Mouse (Mus musculus) telencephalon, adult 2 months (tissue): ENCODE measurements around the gene Lrmp.
A peak's percentile ranks its signal among the peaks of the same experiment; 100 is the strongest.
"Not testable (repeated sequence)": the region's sequence is repeated elsewhere in the genome, so short reads cannot be mapped to it uniquely, and the experiment has no call there.

Experiments
- DNase-seq: peaks from one replicate; pipeline ENCODE4 v3.0.0-alpha.2; 2011; ENCODE audit warnings: low read depth, low spot score

Gene Lrmp

DNA sequence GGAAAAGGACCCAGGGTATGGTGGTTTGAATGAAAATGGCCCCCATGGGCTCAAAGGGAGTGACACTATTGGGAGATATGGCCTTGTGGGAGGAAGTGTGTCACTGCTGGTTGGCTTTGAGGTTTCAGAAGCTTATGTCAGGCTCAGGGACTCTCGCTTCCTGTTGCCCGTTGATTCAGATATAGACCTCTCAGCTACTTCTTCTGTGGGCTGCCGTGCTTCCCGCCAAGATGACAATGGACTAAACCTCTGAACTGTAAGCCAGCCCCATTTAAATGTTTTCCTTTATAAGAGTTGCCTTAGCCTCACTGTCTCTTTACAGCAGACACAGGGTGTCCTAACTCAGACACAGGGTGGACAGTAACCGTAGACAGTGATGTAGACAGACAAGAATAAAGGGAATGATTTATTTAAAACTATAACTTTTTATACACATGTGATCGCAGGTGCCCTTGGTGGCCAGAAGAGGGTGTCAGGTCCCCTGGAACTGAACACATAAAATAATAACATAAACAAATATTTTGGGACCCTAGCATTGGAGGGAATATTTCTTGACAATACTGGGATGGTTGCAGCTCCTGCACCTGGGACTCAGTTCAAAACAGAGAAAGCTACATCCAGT is at the start of gene Lrmp:
Lrmp (plus strand) TSS at position 178 of the 622 bp plus-strand sequence.
- no peak for DNase-seq

- DNase-seq = no peak
These were observed 49.0 kb upstream of the Lrmp start for GRCm38 (mm10) chr6:145066416-145066815.

GRCm38 (mm10) chr6:145067679-145068078 is 47.8 kb upstream of the Lrmp start:
- no peak for DNase-seq

GRCm38 (mm10) chr6:145069397-145069796 is 46.1 kb upstream of the Lrmp start:
- DNase-seq = no peak

DNA sequence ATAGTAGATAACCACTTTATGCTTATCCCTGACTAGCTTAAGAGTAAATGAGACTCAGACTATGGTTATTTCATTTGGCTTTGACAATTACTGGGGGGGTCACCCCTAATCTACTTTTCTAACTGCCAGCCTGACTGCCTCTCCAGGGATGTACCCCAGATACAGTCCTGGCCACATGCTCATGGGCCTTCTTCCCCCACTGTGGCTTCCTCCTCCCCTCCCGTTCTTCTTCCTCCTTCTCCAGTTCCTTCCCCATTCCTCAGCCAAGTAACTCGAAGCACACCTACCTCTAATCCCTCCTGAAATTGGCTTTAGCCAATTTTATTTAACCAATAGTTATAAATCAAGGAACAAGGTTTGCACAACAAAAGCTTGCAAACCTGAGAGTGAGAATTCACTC is 45.5 kb upstream of the Lrmp start:
- no peak for DNase-seq

- no peak for DNase-seq
These were observed 41.0 kb upstream of the Lrmp start for GRCm38 (mm10) chr6:145074461-145074860.

DNA sequence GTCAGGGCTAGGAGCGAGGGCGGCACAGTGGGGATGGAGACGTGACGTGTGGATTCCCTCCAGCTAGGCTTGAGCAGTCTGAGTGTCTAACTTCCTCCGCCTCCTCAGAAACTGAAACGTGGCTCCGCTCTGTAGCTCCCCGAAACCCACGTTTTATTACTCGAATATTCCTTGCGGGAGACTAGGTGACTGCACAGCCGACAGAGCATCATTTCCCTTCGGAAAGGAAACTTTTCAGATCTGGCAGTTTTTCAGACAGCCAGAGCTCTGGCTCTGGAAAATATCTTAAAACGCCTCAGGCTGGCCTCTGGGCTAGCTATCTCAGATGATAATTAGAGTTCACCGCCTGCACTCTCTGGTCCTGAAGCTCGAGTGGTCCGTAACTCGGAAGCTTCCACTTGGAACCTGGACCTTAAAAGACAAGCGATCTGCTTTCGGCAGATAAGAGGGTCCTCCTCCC is 40.3 kb upstream of the Lrmp start:
- DNase-seq = peak; percentile 50

DNA sequence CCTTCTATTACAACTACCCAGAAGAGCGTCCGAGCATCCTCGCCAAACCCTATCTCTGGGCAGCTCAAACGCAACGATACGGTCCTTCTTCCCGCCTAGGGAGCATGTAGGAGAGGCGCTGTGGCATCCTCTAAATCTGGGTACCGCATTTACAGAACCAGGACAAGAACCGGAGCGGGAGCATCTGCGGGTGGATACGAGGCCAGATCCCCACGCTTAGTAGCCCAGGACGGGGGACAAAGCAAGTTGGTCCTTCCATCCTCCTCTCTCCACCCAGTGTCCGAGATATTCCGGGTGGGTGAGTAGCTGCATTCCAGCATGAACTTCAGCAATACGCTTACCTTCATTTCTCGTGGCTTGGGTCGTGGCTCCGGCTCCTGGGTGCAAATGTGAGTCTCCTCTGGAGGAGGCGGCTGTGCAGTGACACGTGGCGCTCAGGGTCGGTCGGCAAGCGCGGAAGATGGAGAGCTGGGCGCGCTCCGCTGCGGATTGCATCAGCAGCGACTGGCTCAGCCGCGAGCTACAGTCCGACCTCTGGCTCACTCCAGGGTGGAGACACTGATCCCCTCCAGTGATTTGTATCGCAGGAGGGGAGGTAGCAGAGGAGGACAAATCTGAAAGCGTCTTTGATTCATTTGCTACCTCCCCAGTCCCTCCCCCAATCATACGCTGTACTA is 39.8 kb upstream of the Lrmp start, which contains the start of gene Bcat1:
Bcat1 (minus strand) TSS at position 637 of the 677 bp plus-strand sequence.
- no peak for DNase-seq

DNA sequence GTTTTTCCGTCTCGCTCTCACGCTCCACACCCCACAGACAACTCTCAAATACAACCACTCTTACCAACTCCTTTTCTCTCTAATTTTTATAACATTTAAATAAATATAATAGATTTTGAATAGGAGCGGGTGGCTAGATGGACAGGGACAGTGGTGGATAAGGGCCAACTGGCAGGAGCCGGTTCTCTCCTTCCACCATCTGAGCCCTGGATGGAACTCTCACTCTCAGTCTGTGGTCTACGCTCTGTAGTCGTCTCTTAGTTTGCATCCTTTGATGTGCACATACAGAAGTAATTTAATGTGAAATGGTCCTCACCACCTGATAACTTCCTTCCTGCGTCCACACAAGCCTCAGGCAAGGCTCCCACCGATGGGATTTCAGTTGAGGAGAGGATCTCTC is 39.2 kb upstream of the Lrmp start:
- no peak for DNase-seq

GRCm38 (mm10) chr6:145079087-145079759 is 36.2 kb upstream of the Lrmp start:
- DNase-seq = no peak

DNA sequence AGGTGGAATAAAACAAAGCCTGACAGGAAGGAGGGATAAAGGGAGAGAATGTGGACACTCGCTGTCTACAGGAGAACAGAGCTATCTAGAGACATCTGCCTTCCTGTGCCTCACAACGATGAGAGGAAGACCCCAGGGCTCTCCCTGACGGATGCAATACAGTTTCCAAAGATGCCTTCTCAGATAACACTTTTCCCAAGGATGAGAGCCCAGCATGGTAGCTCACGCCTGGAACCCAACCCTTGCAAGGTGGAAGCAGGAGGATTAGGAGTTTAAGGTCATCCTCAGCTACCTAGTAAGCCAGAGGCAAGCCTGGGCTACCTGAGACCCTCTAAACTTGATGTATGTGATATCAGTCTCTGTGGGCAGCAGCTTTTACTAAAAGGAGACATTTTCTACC is 33.7 kb upstream of the Lrmp start:
- no peak for DNase-seq

DNA sequence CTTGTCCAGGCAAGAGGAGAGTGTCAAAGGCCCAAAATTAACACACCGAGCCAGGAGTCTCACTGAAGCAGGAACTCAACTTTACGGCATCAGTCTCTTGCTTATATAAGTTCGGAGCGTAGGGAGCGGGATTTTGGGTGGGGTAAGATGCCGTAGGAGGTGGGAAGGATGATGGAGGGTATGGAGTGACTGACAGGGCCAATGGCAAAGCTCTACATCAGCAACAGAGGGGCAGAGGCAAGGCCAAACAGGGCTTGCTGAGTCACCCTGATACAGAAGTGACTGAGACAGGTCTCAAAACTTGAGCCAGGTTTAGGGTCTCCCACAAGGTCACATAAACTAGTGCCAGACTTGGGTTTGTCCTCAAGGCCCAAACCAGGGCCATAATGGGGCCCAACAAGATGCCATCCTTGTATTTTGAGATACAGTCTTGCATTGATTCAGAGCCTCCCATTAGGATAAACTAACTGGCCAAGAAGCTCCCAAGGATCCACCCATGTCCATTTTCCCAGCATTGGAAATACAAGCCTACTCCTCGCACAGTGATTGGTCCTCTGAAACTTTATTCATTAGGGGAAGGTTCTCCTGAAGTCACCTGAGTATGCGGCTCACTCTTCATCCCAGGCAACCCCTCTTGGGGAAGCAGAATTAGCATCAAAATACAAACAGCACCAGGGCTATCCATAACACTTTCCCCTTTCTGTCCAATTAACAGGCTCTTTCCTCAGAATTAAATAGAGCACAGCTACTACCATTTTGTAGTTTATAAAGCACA is 30.9 kb upstream of the Lrmp start:
- DNase-seq = no peak

DNA sequence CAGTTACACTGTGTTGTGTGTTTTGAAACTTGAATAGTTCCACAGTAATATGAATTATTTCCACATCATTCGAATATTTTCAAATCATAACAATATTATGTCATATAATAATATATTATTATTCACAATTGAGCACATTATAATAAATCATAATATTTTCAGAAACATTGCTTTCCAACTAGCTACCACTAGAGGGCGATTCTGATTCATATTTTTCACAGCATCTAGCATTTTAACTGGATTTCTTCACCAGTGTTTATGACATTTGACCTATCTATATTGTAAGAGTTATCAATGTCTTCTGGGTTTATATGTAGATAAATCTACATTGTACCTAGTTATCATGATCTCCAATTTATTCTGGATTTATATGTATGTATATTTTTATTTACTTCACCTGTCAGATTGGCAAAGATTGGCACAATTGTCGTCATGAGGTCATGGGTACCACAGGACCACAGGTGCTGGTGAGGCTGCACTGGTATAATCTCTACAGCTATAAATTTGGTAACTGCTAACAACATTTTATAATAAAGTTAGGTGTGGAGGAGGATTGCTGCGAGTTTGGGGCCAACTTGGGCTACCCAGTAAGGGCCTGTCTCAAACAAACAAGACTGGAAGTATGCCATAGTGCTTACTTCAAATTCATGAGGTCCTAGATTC is 26.9 kb upstream of the Lrmp start:
- no peak for DNase-seq

DNA sequence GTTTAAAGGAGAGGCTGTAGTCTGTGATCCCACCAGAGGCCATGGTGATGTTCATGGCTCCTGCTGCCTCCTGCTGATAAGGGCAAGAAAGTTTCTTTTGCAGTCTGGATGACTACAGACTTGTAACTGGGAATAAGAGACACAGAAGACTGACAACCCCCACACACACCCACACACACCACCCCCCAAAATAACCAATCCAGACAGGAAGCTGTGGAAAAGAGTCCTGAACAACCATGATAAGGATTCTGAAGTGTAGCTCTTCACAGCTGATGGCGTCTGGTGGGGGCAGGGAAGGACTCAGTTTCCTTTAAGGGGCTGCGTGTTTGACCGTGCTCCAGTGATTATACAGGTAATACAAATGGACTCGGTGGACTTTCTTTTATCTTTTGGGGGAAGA is 26.1 kb upstream of the Lrmp start:
- no peak for DNase-seq

- no peak for DNase-seq
These were observed 25.1 kb upstream of the Lrmp start for GRCm38 (mm10) chr6:145090201-145090863.

GRCm38 (mm10) chr6:145090928-145091327 is 24.5 kb upstream of the Lrmp start:
- DNase-seq = no peak

- no peak for DNase-seq
These were observed 23.5 kb upstream of the Lrmp start for GRCm38 (mm10) chr6:145091998-145092397.

DNA sequence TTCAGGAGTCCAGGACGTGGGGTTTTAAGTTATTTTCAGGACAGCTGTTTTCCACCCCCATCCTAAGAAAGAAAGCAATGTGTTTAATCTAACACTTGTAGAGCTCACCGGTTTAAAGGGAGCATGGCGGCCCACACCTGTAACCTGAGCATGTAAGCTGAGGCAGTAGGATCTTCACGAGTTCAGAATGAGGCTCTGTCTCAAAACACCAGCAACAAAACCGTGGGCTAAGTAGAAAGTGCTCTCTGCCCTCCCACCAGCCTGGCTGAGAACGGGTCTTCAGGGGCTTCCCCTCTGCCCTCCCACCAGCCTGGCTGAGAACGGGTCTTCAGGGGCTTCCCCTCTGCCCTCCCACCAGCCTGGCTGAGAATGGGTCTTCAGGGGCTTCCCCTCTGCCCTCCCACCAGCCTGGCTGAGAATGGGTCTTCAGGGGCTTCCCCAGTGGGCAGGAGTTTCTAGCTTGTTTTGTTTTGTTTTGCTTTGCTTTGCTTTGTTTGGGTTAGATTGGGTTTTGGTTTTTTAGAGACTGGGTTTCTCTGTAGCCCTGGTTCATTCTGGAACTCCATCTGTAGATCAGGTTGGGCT is 22.3 kb upstream of the Lrmp start:
- not testable (repeated sequence) for DNase-seq

DNA sequence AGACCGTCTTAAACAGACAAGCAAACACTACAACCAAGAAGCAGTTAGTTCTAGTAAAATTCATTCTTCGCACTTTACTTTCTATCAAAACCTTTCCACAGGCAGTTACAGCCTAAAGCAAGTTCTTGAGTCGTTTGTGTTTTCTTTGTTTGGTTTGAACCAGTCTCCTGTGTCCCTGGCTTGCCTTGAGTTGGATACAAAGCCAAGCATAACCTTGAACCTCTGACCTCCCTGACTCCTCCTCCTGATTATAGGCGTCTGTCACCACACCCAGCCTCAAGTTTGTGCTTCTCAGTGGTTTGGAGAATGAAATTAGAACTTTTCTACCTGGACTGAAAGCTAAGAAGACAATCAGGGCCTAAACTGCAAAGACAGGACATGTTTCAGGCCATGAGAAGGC is 21.0 kb upstream of the Lrmp start:
- DNase-seq = no peak

DNA sequence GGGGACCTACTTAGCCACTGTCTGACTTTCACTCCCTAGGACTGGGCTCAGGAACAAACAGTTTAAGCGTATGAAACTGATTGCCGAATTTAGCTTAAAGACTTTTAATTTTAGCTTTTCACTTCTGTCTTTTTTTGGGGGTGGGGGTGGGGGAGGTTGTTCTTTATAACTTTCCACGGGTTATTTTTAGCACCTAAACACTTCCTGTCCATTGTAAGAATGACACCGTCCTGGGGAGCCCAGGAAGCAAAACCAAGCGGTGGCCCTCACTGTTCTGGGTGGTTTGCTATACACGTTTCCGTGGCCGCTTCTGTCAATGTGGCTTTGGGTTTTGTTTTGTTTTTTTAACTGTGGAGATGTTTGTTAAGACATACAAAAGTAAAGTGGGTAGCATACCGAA is 14.5 kb upstream of the Lrmp start:
- DNase-seq = no peak
